Mouse (Mus musculus): Measurements from ENCODE around the gene G530012D18Rik.
"Not testable (repeated sequence)": the region's sequence is repeated elsewhere in the genome, so short reads cannot be mapped to it uniquely, and the experiment has no call there.

Gene G530012D18Rik

DNA sequence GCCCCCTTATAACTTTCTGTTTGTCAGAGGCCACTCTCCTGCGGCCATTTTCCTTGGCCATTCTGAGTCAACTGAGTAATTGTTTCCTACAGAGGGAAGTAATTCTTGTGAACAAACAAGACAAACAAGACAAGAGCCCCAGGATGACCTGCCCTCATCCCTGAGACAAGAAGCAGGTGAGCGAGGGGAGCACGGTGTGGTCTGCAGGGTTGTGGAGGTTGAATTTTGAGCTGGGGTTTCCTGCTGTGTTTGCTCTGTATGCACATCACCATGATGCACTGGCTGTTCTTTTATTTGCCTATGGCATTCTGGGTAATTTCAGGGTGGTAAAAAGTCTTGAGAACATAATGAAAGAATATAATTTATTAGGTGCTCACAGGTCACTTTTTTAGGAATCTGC lies 39.6 kb downstream of the G530012D18Rik start:
- not testable (repeated sequence) for DNase-seq (ENCODE audit: extremely low spot score, low read depth, low spot score)

DNA sequence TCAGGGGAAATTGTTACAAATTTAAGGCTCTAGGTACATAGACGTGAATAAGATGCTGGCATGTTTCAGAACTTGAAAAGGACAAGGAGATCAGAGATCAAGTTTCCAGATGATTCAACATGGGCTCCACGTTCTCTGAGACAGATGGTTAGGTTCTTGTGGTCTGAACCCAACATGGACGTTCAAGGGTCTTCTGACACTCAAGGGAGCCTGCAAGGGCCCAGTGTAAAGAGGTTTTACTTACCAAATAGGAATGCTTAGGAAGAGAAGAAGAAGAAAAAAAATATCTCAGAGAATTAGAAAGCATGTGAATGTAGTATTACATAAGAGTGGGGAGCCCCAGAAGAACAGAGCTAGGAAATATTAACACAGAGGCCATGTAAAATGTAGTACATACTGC lies 40.3 kb downstream of the G530012D18Rik start:
- not testable (repeated sequence) for DNase-seq (ENCODE audit: extremely low spot score, low read depth, low spot score)

DNA sequence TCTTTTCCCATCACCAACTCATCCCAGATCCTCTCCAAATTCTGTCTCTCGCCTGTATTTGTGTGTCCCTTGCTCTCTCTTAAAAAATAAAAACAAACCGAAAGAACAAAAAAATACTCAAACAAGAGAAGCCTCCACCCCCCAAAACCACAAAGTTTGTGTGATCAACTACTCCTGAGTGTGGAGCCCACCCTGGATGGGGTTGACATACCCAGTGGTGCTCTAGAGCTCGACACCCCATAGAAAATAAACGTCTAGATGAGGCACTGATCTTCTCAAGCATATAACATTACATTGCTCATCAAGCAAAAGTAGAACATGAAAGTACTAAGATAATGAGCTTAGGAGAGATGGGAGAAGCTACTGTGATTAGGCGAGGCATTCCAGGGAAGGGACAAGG lies 41.7 kb downstream of the G530012D18Rik start:
- not testable (repeated sequence) for DNase-seq (ENCODE audit: extremely low spot score, low read depth, low spot score)

DNA sequence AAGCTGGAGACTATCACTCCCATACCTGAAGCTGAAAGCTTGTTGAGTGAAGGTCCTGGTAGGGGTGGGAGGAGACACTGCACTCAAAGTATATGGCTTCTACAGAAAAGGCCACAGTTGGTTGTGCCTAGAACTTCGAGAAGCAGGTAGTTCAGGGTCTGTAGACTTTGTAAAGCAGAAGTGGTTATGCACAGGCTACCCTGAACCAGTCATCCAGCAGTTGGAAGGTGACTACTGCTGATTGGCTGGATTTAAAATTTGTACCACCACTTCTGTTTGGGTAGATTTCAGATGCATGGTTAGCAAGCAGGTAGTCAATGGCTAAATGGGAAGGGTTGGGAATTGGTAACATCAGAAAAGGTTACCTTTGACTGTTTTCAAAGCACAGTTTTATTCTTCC lies 43.2 kb downstream of the G530012D18Rik start:
- DNase-seq (ENCODE audit: extremely low spot score, low read depth, low spot score), result not testable (repeated sequence)

All from hindlimb bud, embryonic 11.5 days (tissue).